In genomic region chr19:29820966-29821365, GRCm38 (mm10) we compare ENCODE assay signal across 9 mouse cellular contexts. TPM values are rescaled to one million over a fixed set of nuclear protein-coding genes. Genes with fewer than 3 reads are reported as not detected.
DNase-seq lines count a peak whose midpoint lies in the region; ATAC-seq and TF ChIP-seq lines count a peak whose summit lies in the region.
"Had no signal": no experiment of that assay in that cellular context is flagged by ENCODE, and none has a peak within 500 bp of the region (broad histone marks: within the 10 kb centered on the region; RNA-seq: fewer than 3 reads in every experiment).

No protein-coding gene starts in this region.

- TF ChIP-seq CTCF in Patski (IDR thresholded peaks at IDR 0.05), result peak; percentile 64

- H3K9me3 ChIP-seq in heart, embryonic 11.5 days (replicated peaks; ENCODE audit: control insufficient read depth, low read length), result no peaks in the 10 kb centered on the region
- H3K9me3 ChIP-seq in midbrain, embryonic 14.5 days (ENCODE audit: control insufficient read depth, low read length), result no peaks in the 10 kb centered on the region
- no peaks in the 10 kb centered on the region for H3K9me3 ChIP-seq in midbrain, embryonic 10.5 days (replicated peaks)
- H3K9me3 ChIP-seq in embryonic facial prominence, embryonic 11.5 days (replicated peaks; ENCODE audit: control insufficient read depth, low read length), result no peaks in the 10 kb centered on the region

- no peak overlapping the region for H3K27ac ChIP-seq in heart, embryonic 11.5 days (ENCODE audit: low read depth, low read length)
- H3K27ac ChIP-seq in midbrain, embryonic 14.5 days (replicated peaks; ENCODE audit: low read depth, low read length), result no peak overlapping the region
- H3K27ac ChIP-seq in midbrain, embryonic 10.5 days (replicated peaks), result no peak overlapping the region
- H3K27ac ChIP-seq in embryonic facial prominence, embryonic 11.5 days (replicated peaks; ENCODE audit: low read depth, low read length), result no peak overlapping the region

- no peaks in the 10 kb centered on the region for H3K27me3 ChIP-seq in heart, embryonic 11.5 days (ENCODE audit: control insufficient read depth, insufficient read depth, low read length)
- no peaks in the 10 kb centered on the region for H3K27me3 ChIP-seq in midbrain, embryonic 14.5 days (ENCODE audit: control insufficient read depth, insufficient read depth, low read length)
- no peaks in the 10 kb centered on the region for H3K27me3 ChIP-seq in midbrain, embryonic 10.5 days (ENCODE audit: low read depth, poor library complexity, severe bottlenecking)
- H3K27me3 ChIP-seq in Patski, result no peaks in the 10 kb centered on the region
- H3K27me3 ChIP-seq in embryonic facial prominence, embryonic 11.5 days (ENCODE audit: control insufficient read depth, insufficient read depth, low read length), result no peaks in the 10 kb centered on the region

- H3K4me3 ChIP-seq in heart, embryonic 11.5 days (ENCODE audit: low read depth, low read length), result no peak overlapping the region
- no peak overlapping the region for H3K4me3 ChIP-seq in midbrain, embryonic 14.5 days (replicated peaks; ENCODE audit: low read depth, low read length)
- no peak overlapping the region for H3K4me3 ChIP-seq in midbrain, embryonic 10.5 days
- no peak overlapping the region for H3K4me3 ChIP-seq in embryonic facial prominence, embryonic 11.5 days (ENCODE audit: low read depth, low read length)
- H3K4me3 ChIP-seq: myocyte had no signal

- POLR2A ChIA-PET in Patski (lab: Charles Lee), result interaction anchor here (1.2 kb wide), 1 partner anchor 137 kb away, joined by 4 read pairs; no protein-coding TSS in a partner anchor

- no peaks in the 10 kb centered on the region for H3K4me1 ChIP-seq in heart, embryonic 11.5 days (ENCODE audit: control insufficient read depth, insufficient read depth, low read length)
- H3K4me1 ChIP-seq in midbrain, embryonic 14.5 days (ENCODE audit: control insufficient read depth, insufficient read depth, low read length), result no peaks in the 10 kb centered on the region
- H3K4me1 ChIP-seq in midbrain, embryonic 10.5 days, result no peaks in the 10 kb centered on the region
- no peaks in the 10 kb centered on the region for H3K4me1 ChIP-seq in embryonic facial prominence, embryonic 11.5 days (ENCODE audit: control insufficient read depth, insufficient read depth, low read length)

- DNase-seq in heart, adult 11 months, result peak; percentile 76
- DNase-seq in midbrain, embryonic 14.5 days, result peak; percentile 86
- no peak for DNase-seq in midbrain, embryonic 10.5 days (ENCODE audit: low spot score)
- no peak for DNase-seq in Patski (ENCODE audit: low read depth, low spot score)
- DNase-seq in embryonic facial prominence, embryonic 11.5 days (ENCODE audit: low spot score), result peak; percentile 78
- no peak for DNase-seq in layer of hippocampus, adult 8-10 months (ENCODE audit: low spot score in 2 of 2)

- H3K9ac ChIP-seq in heart, embryonic 11.5 days (ENCODE audit: low read depth, low read length), result no peak overlapping the region
- H3K9ac ChIP-seq in midbrain, embryonic 14.5 days (replicated peaks; ENCODE audit: low read length), result no peak overlapping the region
- H3K9ac ChIP-seq in embryonic facial prominence, embryonic 11.5 days (replicated peaks; ENCODE audit: low read length), result no peak overlapping the region

- no peaks in the 10 kb centered on the region for H3K36me3 ChIP-seq in heart, embryonic 11.5 days (ENCODE audit: control insufficient read depth, insufficient read depth, low read length)
- H3K36me3 ChIP-seq in midbrain, embryonic 14.5 days (ENCODE audit: control insufficient read depth, insufficient read depth, low read length), result no peaks in the 10 kb centered on the region
- no peaks in the 10 kb centered on the region for H3K36me3 ChIP-seq in midbrain, embryonic 10.5 days
- no peaks in the 10 kb centered on the region for H3K36me3 ChIP-seq in embryonic facial prominence, embryonic 11.5 days (replicated peaks; ENCODE audit: control insufficient read depth, insufficient read depth, low read depth, low read length)

- ATAC-seq in heart, embryonic 11.5 days (replicated peaks; ENCODE audit: insufficient number of reproducible peaks, low FRiP score, low TSS enrichment), result no peak
- ATAC-seq in midbrain, embryonic 14.5 days (ENCODE audit: low FRiP score, low TSS enrichment), result no peak
- ATAC-seq in Patski, result peak; percentile 47
- no peak for ATAC-seq in embryonic facial prominence, embryonic 11.5 days (replicated peaks; ENCODE audit: insufficient number of reproducible peaks, low FRiP score, low TSS enrichment, low read depth)
- peak; percentile 80 for ATAC-seq in monocyte, adult 5-6 weeks (replicated peaks; ENCODE audit: insufficient number of reproducible peaks, low FRiP score, low TSS enrichment, poor library complexity, severe bottlenecking)

- CTCF ChIA-PET in Patski (lab: Charles Lee), result interaction anchor here (0.6 to 10.2 kb wide), 17 partner anchors 12 to 239 kb away, joined by 3 to 80 read pairs (median 4); no protein-coding TSS in a partner anchor

- no peak overlapping the region for H3K4me2 ChIP-seq in heart, embryonic 11.5 days
- H3K4me2 ChIP-seq in midbrain, embryonic 14.5 days (ENCODE audit: low read length), result no peak overlapping the region
- H3K4me2 ChIP-seq in embryonic facial prominence, embryonic 11.5 days (ENCODE audit: low read depth, low read length), result no peak overlapping the region

- in situ Hi-C loops in Patski (cut with MboI; ENCODE audit: low pct_unique_long_range_greater_than_20kb), result loop anchor here (5.0 kb wide), 1 partner anchor 144 kb away; no protein-coding TSS in a partner anchor

RNA-seq across cellular contexts. Expression of gene Ranbp6, which starts 8.2 kb away (rescaled TPM):
- 16.8 and 23.8 TPM in 2 replicates for polyA plus RNA-seq in heart, embryonic 11.5 days (2014; fragmentation: Nextera tagmentation; extraction: Ambion mirVana)
- 42.1 and 66.7 TPM in 2 replicates for polyA plus RNA-seq in midbrain, embryonic 14.5 days (2014; fragmentation: Nextera tagmentation; extraction: Ambion mirVana)
- 25.7 and 31.1 TPM in 2 replicates for polyA plus RNA-seq in midbrain, embryonic 10.5 days (2016; fragmentation: Nextera tagmentation; extraction: Ambion mirVana)
- polyA plus RNA-seq in Patski (2021), result 16.1 TPM
- 33.4 and 37.3 TPM in 2 replicates for polyA plus RNA-seq in embryonic facial prominence, embryonic 11.5 days (2014; fragmentation: Nextera tagmentation; extraction: Ambion mirVana)
- 33.0 to 35.8 TPM (median 33.5 TPM) in 3 replicates for total RNA-seq in monocyte, adult 5-6 weeks (2017)
- total RNA-seq in layer of hippocampus, adult 8-10 months (2022), result 10 to 100 TPM; 30.7 to 40.1 (median 34.3) TPM

RNA-seq across cellular contexts. Expression of gene 9930021J03Rik, which starts 15.2 kb away (rescaled TPM):
- 4.0 and 6.0 TPM in 2 replicates for polyA plus RNA-seq in heart, embryonic 11.5 days (2014; fragmentation: Nextera tagmentation; extraction: Ambion mirVana)
- polyA plus RNA-seq in midbrain, embryonic 14.5 days (2014; fragmentation: Nextera tagmentation; extraction: Ambion mirVana), result 12.2 and 13.6 TPM in 2 replicates
- 4.0 and 4.2 TPM in 2 replicates for polyA plus RNA-seq in midbrain, embryonic 10.5 days (2016; fragmentation: Nextera tagmentation; extraction: Ambion mirVana)
- 27.8 TPM for polyA plus RNA-seq in Patski (2021)
- 8.5 and 9.4 TPM in 2 replicates for polyA plus RNA-seq in embryonic facial prominence, embryonic 11.5 days (2014; fragmentation: Nextera tagmentation; extraction: Ambion mirVana)
- 12.2 to 24.2 TPM (median 15.9 TPM) in 3 replicates for total RNA-seq in monocyte, adult 5-6 weeks (2017)
- total RNA-seq in layer of hippocampus, adult 8-10 months (2022), result 10 to 100 TPM; 37.2 to 47.7 (median 42.8) TPM

Comparison
In these comparisons a context has a peak if more than half of its experiments do, and no peak if none do; other contexts are left out.
1. DNase-seq: peak in heart, adult 11 months (single experiment), midbrain, embryonic 14.5 days (single experiment) and embryonic facial prominence, embryonic 11.5 days (single experiment); none in midbrain, embryonic 10.5 days (single experiment), Patski (single experiment) and layer of hippocampus, adult 8-10 months (0 of 2).
2. ATAC-seq: peak in Patski (single experiment) and monocyte, adult 5-6 weeks (single experiment); none in heart, embryonic 11.5 days (single experiment), midbrain, embryonic 14.5 days (single experiment) and embryonic facial prominence, embryonic 11.5 days (single experiment).